Mouse (Mus musculus) ES-Bruce4 (cell line): ENCODE data around the gene Snx3.

Source experiments
- CTCF ChIP-seq: IDR thresholded peaks from one replicate; pipeline ENCODE4 v1.8.1; 2011; ENCODE audit warnings: low read depth, low read length
- POLR2A ChIP-seq: IDR thresholded peaks from one replicate; pipeline ENCODE4 v1.8.1; 2011; ENCODE audit warnings: low read length; ENCODE audit not compliant: insufficient read depth

GRCm38 (mm10) chr10:42572567-42572966 lies 70.7 kb downstream of the Snx3 start:
- no peak for TF ChIP-seq POLR2A
- no peak for TF ChIP-seq CTCF
